Mouse (Mus musculus) layer of hippocampus, adult 2 months (tissue): Measurements from ENCODE around the gene Serpinb5. TPM values are rescaled to one million over a fixed set of nuclear protein-coding genes. Genes with fewer than 3 reads are reported as not detected.
A peak's percentile ranks its signal among the peaks of the same experiment; 100 is the strongest.
"Not testable (repeated sequence)": the region's sequence is repeated elsewhere in the genome, so short reads cannot be mapped to it uniquely, and the experiment has no call there.

Experiments
- DNase-seq, 2 experiments: peaks; one replicate each; pipeline ENCODE4 v3.0.0; 2022; ENCODE audit warnings: low spot score in 2 of 2
- H3K27ac ChIP-seq: fragments of 200-600 bp; 2 replicates; pipeline ENCODE4 v1.8.1; 2022
- H3K4me3 ChIP-seq: fragments of 200-600 bp; 2 replicates; pipeline ENCODE4 v1.8.1; 2022; ENCODE audit warnings: mild to moderate bottlenecking
- CTCF ChIP-seq: fragments of 200-600 bp; conservative IDR thresholded peaks from 2 replicates; pipeline ENCODE4 v1.8.1; 2022; ENCODE audit warnings: antibody characterized with exemption, mild to moderate bottlenecking, moderate library complexity
- total RNA-seq, 2 experiments: library from RNA; stranded (reverse); gene quantifications; 2 replicates each; pipeline ENCODE4 v1.2.3; 2021

The Serpinb5 gene
- total RNA-seq, 2 experiments from 2014 or later: not detected

GRCm38 (mm10) chr1:106883369-106883768, 22.4 kb downstream of the Serpinb5 start:
- H3K27ac ChIP-seq: no peak overlapping the region
- DNase-seq: no peak
- TF ChIP-seq CTCF: no peak
- no peak overlapping the region for H3K4me3 ChIP-seq

GRCm38 (mm10) chr1:106883812-106884211, 22.8 kb downstream of the Serpinb5 start:
- H3K4me3 ChIP-seq: no peak overlapping the region
- DNase-seq: peak; percentile 7 to 31
- H3K27ac ChIP-seq: no peak overlapping the region
- TF ChIP-seq CTCF: peak; percentile 79

- H3K27ac ChIP-seq, H3K4me3 ChIP-seq, DNase-seq: not testable (repeated sequence)
Observed at GRCm38 (mm10) chr1:106895142-106895541, 34.2 kb downstream of the Serpinb5 start.

GRCm38 (mm10) chr1:106901406-106901805, 40.4 kb downstream of the Serpinb5 start:
- Histone ChIP-seq H3K4me3 (no peak overlapping the region), H3K27ac (no peak overlapping the region)
- DNase-seq: no peak
- peak; percentile 73 for TF ChIP-seq CTCF

- no peak for TF ChIP-seq CTCF
- DNase-seq: no peak
- H3K27ac ChIP-seq: no peak overlapping the region
- no peak overlapping the region for H3K4me3 ChIP-seq
Observed at GRCm38 (mm10) chr1:106931954-106932353, 71.0 kb downstream of the Serpinb5 start.

Other genes with a start within 250 kb of the Serpinb5 start
- 1 to 10 TPM; 7.8 to 8.1 TPM for gene Bcl2, start 146.9 kb upstream of the Serpinb5 start, total RNA-seq
- 10 to 100 TPM; 28.1 to 28.9 TPM for gene Kdsr, start 101.4 kb upstream of the Serpinb5 start, total RNA-seq
- gene Vps4b, start 64.4 kb upstream of the Serpinb5 start, total RNA-seq: 10 to 100 TPM; 55.7 to 62.0 TPM
- not detected for gene Serpinb12, start 73.3 kb downstream of the Serpinb5 start, total RNA-seq
- not detected for gene Serpinb13, start 119.8 kb downstream of the Serpinb5 start, total RNA-seq
- gene Serpinb3a, start 191.1 kb downstream of the Serpinb5 start, total RNA-seq: not detected
- gene Serpinb3d, start 222.3 kb downstream of the Serpinb5 start, total RNA-seq: not detected